In the genomic region with DNA sequence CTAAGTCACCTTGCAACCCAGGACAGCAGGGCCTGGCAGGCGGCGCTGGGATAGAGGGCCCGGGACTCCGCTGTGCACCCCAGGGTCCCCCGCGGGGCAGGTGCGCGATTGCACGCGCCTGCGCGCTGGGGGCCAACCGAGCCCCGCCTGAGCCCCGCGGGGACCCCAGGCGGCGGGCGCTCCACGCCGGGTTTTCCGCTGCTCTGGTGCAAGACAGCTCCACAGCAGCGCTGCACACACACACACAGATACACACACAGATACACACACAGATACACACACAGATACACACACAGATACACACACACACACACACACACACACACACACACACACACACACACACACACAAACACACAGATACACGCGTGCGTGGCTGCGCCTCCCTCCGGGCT, we compare ENCODE assay signal across 8 mouse cellular contexts.
DNase-seq lines count a peak whose midpoint lies in the region; ATAC-seq and TF ChIP-seq lines count a peak whose summit lies in the region.
"Not testable (repeated sequence)": the region's sequence is repeated elsewhere in the genome, so short reads cannot be mapped to it uniquely, and the experiment has no call there.

No protein-coding gene starts in this region.

- not testable (repeated sequence) for H3K9me3 ChIP-seq in G1E (replicated peaks); forebrain, embryonic 15.5 days; hindbrain, embryonic 11.5 days (ENCODE audit: control insufficient read depth, low read length); lung, embryonic 16.5 days (ENCODE audit: control insufficient read depth, low read length); neural tube, embryonic 15.5 days (replicated peaks)

- H3K27me3 ChIP-seq in G1E (ENCODE audit: insufficient read depth, low read length); cerebellum, adult 2 months (ENCODE audit: control insufficient read depth, insufficient read depth, low read length); forebrain, embryonic 15.5 days; hindbrain, embryonic 11.5 days (ENCODE audit: control insufficient read depth, insufficient read depth, low read length); lung, embryonic 16.5 days (ENCODE audit: control insufficient read depth, insufficient read depth, low read depth, low read length); neural tube, embryonic 15.5 days (replicated peaks): not testable (repeated sequence)

- WGBS in cerebellum, adult 2 months = 2% methylated on average over 25 of the region's 28 CpGs
- 0% methylated on average over 28 of the region's 28 CpGs for WGBS in forebrain, embryonic 15.5 days
- 0% methylated on average over 27 of the region's 28 CpGs for WGBS in hindbrain, embryonic 11.5 days
- under 1% methylated on average over 28 of the region's 28 CpGs for WGBS in lung, embryonic 16.5 days
- WGBS in neural tube, embryonic 15.5 days = under 1% methylated on average over 28 of the region's 28 CpGs

- TF ChIP-seq POLR2A in cerebellum, adult 2 months (IDR thresholded peaks at IDR 0.05; ENCODE audit: borderline replicate concordance, insufficient read depth, low read length) = not testable (repeated sequence)

- not testable (repeated sequence) for ATAC-seq in G1E (ENCODE audit: extremely low read depth, insufficient number of reproducible peaks, low FRiP score, poor library complexity, severe bottlenecking)
- ATAC-seq in forebrain, embryonic 15.5 days (replicated peaks) = peak; percentile 85
- ATAC-seq in hindbrain, embryonic 11.5 days (ENCODE audit: low FRiP score) = peak; percentile 84
- peak; percentile 75 for ATAC-seq in lung, embryonic 16.5 days (ENCODE audit: low read depth)
- ATAC-seq in neural tube, embryonic 15.5 days (ENCODE audit: low FRiP score) = peak; percentile 88

- peak overlapping the region; percentile 84 for H3K9ac ChIP-seq in forebrain, embryonic 15.5 days (replicated peaks)
- H3K9ac ChIP-seq in hindbrain, embryonic 11.5 days (ENCODE audit: low read depth, low read length) = peak overlapping the region; percentile 84
- H3K9ac ChIP-seq in lung, embryonic 16.5 days (ENCODE audit: low read length) = peak overlapping the region; percentile 77
- peak overlapping the region; percentile 87 for H3K9ac ChIP-seq in neural tube, embryonic 15.5 days (replicated peaks)

- H3K4me3 ChIP-seq in G1E (ENCODE audit: low read depth, low read length) = peak overlapping the region; percentile 84
- H3K4me3 ChIP-seq in cerebellum, adult 2 months (replicated peaks; ENCODE audit: insufficient read depth, low read depth, low read length) = peak overlapping the region; percentile 87
- H3K4me3 ChIP-seq in forebrain, embryonic 15.5 days = peak overlapping the region; percentile 88
- peak overlapping the region; percentile 79 for H3K4me3 ChIP-seq in hindbrain, embryonic 11.5 days (ENCODE audit: low read depth, low read length)
- peak overlapping the region; percentile 76 for H3K4me3 ChIP-seq in lung, embryonic 16.5 days (ENCODE audit: low read length)
- H3K4me3 ChIP-seq in neural tube, embryonic 15.5 days (replicated peaks) = peak overlapping the region; percentile 70

- not testable (repeated sequence) for TF ChIP-seq CTCF in G1E (IDR thresholded peaks at IDR 0.05; ENCODE audit: low read depth, low read length); cerebellum, adult 2 months (IDR thresholded peaks at IDR 0.05; ENCODE audit: borderline replicate concordance, insufficient read depth, low read depth, low read length)

- peaks cover 30% of the 10 kb centered on the region for H3K36me3 ChIP-seq in G1E (replicated peaks)
- H3K36me3 ChIP-seq in forebrain, embryonic 15.5 days; hindbrain, embryonic 11.5 days (ENCODE audit: control insufficient read depth, insufficient read depth, low read length); lung, embryonic 16.5 days (ENCODE audit: control insufficient read depth, insufficient read depth, low read length); neural tube, embryonic 15.5 days: not testable (repeated sequence)

- peaks cover 40% of the 10 kb centered on the region for H3K4me1 ChIP-seq in G1E (ENCODE audit: insufficient read depth, low read depth, low read length)
- peaks cover 15% of the 10 kb centered on the region for H3K4me1 ChIP-seq in cerebellum, adult 2 months (ENCODE audit: control insufficient read depth, insufficient read depth, low read length)
- H3K4me1 ChIP-seq in forebrain, embryonic 15.5 days = peaks cover 45% of the 10 kb centered on the region
- H3K4me1 ChIP-seq in hindbrain, embryonic 11.5 days (replicated peaks; ENCODE audit: control insufficient read depth, insufficient read depth, low read length) = not testable (repeated sequence)
- peaks cover 23% of the 10 kb centered on the region for H3K4me1 ChIP-seq in lung, embryonic 16.5 days (replicated peaks; ENCODE audit: control insufficient read depth, insufficient read depth, low read length)
- peaks cover 37% of the 10 kb centered on the region for H3K4me1 ChIP-seq in neural tube, embryonic 15.5 days

- peak overlapping the region; percentile 93 for H3K4me2 ChIP-seq in forebrain, embryonic 15.5 days (replicated peaks)
- H3K4me2 ChIP-seq in hindbrain, embryonic 11.5 days (replicated peaks; ENCODE audit: low read depth, low read length) = peak overlapping the region; percentile 94
- H3K4me2 ChIP-seq in lung, embryonic 16.5 days (ENCODE audit: low read depth, low read length) = peak overlapping the region; percentile 94
- peak overlapping the region; percentile 97 for H3K4me2 ChIP-seq in neural tube, embryonic 15.5 days

- peak; percentile 80 for DNase-seq in G1E (ENCODE audit: low spot score)
- DNase-seq in cerebellum, adult 2 months = peak; percentile 62 to 67
- DNase-seq in hindbrain, embryonic 11.5 days (ENCODE audit: low spot score) = peak; percentile 73
- DNase-seq in layer of hippocampus, postnatal 10 days (ENCODE audit: low spot score in 2 of 2) = peak; percentile 55 to 73
- DNase-seq in testis, postnatal 10 days (ENCODE audit: low spot score) = peak; percentile 64

- H3K27ac ChIP-seq in cerebellum, adult 2 months (ENCODE audit: insufficient read depth, low read length) = peak overlapping the region; percentile 88
- peak overlapping the region; percentile 84 for H3K27ac ChIP-seq in forebrain, embryonic 15.5 days (replicated peaks)
- H3K27ac ChIP-seq in hindbrain, embryonic 11.5 days (ENCODE audit: low read depth, low read length) = peak overlapping the region; percentile 58; the same call in 1 of the 2 replicates
- H3K27ac ChIP-seq in lung, embryonic 16.5 days (ENCODE audit: low read length) = peak overlapping the region; percentile 66; the same call in 1 of the 2 replicates
- H3K27ac ChIP-seq in neural tube, embryonic 15.5 days (replicated peaks) = peak overlapping the region; percentile 85
